Mouse (Mus musculus) liver (tissue): ENCODE results near the gene Sec14l1.

Source experiments
- DNase-seq: peaks from one replicate; pipeline ENCODE4 v3.0.0-alpha.2; 2020; ENCODE audit warnings: mixed read lengths

Sec14l1 gene

GRCm38 (mm10) chr11:117088271-117088991 lies 26.5 kb upstream of the Sec14l1 start:
- no peak for DNase-seq

DNA sequence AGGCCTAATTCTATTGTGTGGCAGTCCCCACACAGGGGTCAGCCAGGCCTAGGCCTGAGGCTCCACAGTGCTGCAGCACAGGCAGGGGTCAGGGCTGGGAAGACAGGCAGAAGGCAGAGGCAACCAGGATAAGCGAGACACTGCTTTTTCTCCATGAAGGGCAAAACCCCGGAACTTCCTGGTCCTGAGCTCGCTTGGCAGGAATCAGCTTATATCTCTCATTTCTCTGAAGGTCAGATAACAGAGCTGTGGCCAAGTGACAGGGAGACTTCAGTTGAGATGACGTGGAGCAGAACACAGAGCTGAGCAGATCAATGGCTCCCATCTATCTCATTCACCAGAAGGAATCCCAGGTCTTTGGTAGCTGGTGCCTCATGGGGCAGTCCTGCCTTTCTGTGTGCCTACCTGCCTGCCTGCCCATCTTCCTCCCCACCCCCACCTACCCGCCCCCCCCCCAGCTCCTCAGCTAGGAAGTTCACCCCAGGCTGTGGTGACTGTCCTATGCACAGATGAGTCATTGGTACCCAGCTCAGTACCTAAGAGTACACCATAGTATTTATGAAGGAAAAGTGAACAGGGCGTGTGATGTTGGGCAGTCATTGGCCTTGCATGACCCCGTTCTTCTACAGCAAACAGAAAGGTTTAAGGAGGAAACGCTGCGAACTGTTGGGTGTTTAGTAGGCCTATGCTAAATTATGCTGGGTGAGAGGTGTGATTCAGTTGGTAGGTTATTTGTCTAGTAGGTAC lies 25.1 kb upstream of the Sec14l1 start:
- DNase-seq = no peak

DNA sequence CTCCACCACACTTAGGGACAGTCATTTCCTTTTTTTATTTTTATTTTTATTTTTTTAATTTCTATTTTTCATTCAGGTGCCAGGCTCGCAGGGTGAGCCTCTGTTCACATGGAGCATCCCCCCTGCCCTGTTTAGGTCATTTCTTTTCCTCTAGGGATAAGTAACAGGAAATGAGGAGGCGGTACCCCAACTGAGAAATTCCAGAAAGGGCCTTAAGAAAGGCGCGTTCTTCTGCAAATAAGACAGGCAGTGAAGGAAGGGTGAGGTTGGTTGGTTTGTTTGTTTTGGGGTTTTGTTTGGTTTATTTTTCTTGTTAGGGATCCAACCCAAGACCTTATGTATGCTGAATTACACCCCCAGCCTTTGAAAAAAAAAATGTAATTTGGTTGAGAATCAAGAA lies 23.6 kb upstream of the Sec14l1 start:
- DNase-seq = no peak

- DNase-seq = no peak
Measured at GRCm38 (mm10) chr11:117091845-117092244, 23.1 kb upstream of the Sec14l1 start.

GRCm38 (mm10) chr11:117092711-117093110 lies 22.3 kb upstream of the Sec14l1 start:
- no peak for DNase-seq

GRCm38 (mm10) chr11:117093900-117094552 lies 20.9 kb upstream of the Sec14l1 start:
- no peak for DNase-seq

GRCm38 (mm10) chr11:117094646-117095045 lies 20.3 kb upstream of the Sec14l1 start:
- no peak for DNase-seq

DNA sequence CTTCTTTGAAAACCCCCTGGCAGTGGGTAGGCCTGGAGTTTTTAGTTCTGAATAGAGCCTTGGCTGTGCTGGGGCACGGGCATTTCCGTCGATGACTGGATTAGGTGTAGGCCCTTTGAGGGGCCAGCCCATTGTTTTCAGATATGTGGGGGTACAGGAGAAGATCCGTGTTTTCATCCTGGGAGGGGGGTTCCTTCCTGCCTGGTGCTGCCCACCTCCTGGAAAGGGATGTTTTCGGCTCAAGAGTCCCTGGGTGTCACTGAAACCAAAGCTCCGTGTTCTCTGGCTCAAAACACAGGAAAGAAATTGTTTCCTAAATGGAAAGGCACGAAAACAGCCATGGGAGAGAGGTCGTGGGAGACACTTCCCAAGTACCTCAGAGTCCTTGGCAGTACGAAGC lies 17.9 kb upstream of the Sec14l1 start:
- no peak for DNase-seq

DNA sequence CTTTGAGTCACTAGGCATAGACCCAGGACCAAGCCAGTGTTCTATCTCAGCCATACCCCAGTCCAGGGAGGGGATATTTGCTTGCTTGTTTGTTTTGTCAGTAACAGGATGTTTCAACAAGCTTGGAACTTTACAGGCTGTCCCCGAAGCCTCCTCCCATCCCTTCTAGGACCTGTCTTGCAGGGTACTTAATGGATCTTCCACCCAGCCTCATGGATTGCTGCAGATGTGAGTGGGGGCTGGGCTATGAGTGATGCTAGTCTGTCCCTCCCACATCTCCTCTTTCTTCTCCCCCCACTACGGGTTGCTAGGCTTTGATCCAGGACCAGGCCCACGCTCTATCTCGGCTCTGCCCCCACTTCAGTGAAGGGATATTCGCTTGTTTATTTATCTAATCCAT lies 16.8 kb upstream of the Sec14l1 start:
- no peak for DNase-seq

DNA sequence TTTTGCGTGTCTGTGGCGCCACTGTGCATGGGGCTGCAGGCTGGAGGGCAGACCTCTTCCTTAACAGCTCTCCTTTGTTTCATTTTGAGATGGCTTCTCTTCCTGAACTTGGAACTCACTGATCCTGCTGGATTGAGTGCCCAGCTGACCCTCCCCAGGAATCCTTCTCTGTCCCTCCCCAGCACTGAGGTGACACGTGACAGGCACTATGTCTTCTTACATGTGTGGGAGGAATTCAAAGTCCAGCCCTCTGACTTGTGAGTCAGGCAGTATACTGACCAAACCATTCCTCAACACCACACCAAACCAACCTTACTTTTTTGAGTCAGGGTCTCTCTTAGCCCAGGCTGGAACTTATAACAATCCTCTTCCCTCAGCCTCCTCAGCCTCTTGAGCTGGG lies 16.2 kb upstream of the Sec14l1 start:
- DNase-seq = no peak

- no peak for DNase-seq
Measured at GRCm38 (mm10) chr11:117099372-117099771, 15.6 kb upstream of the Sec14l1 start.

DNA sequence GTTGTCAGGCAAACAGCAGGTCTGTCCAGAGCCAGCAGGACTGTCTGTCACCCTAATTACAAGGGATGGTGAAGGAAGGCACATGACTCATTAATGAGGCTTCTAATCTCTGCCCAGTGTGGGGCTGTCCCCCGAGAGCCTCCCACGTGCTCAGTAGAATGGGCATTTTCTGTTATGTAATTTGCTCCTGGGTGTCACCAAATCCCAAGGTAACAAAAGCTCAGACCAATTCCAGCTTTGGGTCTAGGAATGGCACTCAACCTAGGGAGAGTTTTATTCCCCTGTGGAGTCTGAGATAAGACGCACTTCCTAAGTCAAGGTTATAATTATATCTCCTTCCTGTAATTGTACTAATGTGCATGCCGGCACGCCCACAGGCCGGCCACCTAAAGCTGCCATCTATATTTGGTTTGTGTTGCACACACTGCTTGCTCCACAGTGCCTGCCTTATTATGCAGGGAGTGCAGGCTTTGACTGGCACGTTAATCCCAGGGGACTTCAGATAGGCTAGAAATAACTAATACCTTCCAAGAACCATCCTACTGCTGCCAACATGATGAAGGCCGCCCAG lies 13.5 kb upstream of the Sec14l1 start:
- no peak for DNase-seq

DNA sequence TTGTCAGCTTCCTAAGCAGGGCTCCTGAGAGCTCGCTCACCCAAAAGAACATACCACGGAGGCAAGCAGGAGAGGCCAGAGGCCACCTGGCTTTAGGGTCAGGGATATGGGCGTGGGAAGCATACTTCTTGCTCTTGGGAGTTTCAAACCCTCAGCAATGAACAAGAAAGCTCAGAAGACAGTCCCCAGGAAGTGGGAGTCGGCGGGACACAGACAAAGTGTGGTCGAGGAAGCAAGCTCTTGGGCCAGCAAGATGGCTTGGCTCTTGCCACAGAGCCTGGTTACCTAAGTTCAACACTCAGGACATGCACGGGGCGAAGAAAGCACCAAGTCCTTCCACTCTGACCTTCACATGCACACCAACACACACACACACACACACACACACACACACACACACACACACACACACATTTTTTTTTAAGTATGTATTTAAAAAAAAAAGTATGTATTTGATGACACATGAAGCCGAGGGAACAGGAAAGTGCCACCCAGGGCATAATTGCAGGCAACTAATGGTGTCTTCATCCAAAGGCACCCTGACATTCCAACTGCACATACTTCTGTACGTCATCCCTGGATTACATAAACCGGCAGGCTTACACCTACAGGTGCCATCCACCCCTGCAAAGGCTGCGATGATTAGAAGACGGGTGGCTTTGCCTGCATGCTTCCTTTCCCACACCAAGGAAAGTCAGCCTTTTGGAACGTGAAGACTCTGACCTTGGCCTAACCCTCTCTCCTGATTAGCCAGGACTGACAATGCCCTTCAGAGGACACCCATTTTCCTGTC lies 12.8 kb upstream of the Sec14l1 start:
- DNase-seq = no peak

DNA sequence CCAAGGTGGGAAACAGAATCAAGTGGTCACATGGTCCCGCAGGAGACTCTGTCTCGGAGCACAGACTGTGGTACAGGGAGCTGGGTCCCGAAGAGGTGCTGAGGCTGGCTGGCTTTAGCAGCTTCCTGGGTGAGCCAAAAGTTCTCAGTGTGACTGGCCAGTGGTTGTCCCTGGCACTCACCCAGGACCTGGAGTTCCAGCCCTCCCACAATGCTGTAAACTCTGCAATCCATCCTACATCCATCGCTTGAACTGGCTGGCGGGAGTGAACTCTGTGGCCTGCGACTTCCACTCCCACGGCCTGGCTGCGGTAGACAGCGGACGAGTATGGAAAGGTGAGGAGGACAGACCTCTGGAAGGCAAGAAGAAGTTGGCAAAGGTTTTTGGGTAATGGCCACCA lies 11.4 kb upstream of the Sec14l1 start:
- DNase-seq = no peak

- no peak for DNase-seq
Measured at GRCm38 (mm10) chr11:117104044-117104757, 10.8 kb upstream of the Sec14l1 start.

GRCm38 (mm10) chr11:117105315-117105714 lies 9.7 kb upstream of the Sec14l1 start:
- no peak for DNase-seq

- no peak for DNase-seq
Measured at GRCm38 (mm10) chr11:117105850-117106249, 9.1 kb upstream of the Sec14l1 start.

- no peak for DNase-seq
Measured at GRCm38 (mm10) chr11:117106633-117107334, 8.2 kb upstream of the Sec14l1 start.

- DNase-seq = no peak
Measured at GRCm38 (mm10) chr11:117107837-117108236, 7.1 kb upstream of the Sec14l1 start.

DNA sequence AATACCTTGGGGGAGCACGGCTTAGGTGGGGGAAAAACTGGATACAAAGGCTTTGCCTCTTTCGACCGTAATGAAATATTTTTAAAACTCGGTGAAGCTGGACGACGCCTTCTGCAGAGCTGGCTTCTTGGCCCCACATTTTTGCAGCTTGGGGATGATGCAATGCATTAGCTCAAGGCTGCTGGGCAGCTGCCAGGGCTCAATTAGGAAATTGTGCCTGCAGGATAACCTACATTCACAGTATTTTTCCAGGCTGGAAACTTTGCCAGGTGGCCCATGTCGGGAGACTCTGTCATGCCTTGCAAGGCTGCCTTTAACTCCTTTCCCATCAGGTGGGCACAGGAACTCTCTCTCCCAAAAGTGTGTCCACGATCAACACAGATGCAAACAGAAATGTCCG lies 6.4 kb upstream of the Sec14l1 start:
- no peak for DNase-seq

DNA sequence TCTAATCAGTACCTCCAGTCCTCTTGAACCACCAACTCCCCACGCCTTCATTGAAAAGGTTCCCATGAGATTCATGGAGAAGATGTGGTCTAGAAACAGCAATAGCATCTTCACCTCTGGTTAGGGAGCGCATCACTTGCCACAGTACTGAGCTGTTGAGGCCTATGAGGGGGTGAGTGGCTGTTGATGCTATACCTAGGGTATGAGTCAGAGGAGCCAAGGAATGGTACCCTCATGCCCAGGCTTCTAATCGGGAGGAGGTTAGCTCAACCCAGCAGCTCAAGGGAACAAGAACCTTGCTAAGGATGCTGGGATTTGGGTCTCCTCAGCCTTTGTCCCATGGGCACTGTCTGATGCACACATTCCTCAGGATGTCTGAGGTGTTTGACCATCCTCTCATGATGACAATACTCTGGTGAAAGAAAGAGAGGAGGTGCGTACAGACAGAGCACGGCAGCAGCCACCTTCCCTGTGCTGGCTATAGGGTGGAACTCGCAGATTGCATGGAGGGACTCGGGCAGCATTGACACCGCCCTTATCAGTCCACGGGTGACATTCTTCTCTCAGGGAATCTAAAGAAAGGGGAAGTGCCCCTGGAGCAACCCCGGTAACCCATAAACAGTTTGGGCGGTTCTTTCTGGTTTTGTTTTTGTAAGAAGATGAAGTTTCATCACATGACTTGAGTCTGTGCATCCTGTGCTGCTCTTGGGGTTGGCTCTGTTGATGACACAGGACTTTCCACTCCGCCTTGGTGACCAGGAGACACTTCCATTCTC lies 5.6 kb upstream of the Sec14l1 start:
- no peak for DNase-seq
